Mouse (Mus musculus): ENCODE data around the gene Fut8. TPM values are rescaled to one million over a fixed set of nuclear protein-coding genes. Genes with fewer than 3 reads are reported as not detected.
"Not testable (repeated sequence)": the region's sequence is repeated elsewhere in the genome, so short reads cannot be mapped to it uniquely, and the experiment has no call there.

Gene Fut8
- total RNA-seq, 2 experiments from 2014 or later, result 75.6 to 76.8 TPM

- no peak for DNase-seq (ENCODE audit: low spot score in 2 of 2)
These were observed 21.3 kb upstream of the Fut8 start for GRCm38 (mm10) chr12:77216511-77217192.

GRCm38 (mm10) chr12:77220616-77221015 is 17.3 kb upstream of the Fut8 start:
- no peak for DNase-seq (ENCODE audit: low spot score in 2 of 2)
- intact Hi-C loops (cut with DNase I), result no loop called here

More at GRCm38 (mm10) chr12:77216511-77217192, 21.3 kb upstream of the Fut8 start:
- intact Hi-C loops (cut with DNase I), result no loop called here

- no peak for DNase-seq (ENCODE audit: low spot score in 2 of 2)
- intact Hi-C loops (cut with DNase I), result no loop called here
These were observed 15.6 kb upstream of the Fut8 start for GRCm38 (mm10) chr12:77222272-77222874.

GRCm38 (mm10) chr12:77223595-77223994 is 14.3 kb upstream of the Fut8 start:
- no peak for DNase-seq (ENCODE audit: low spot score in 2 of 2)
- intact Hi-C loops (cut with DNase I), result no loop called here

GRCm38 (mm10) chr12:77224121-77224520 is 13.8 kb upstream of the Fut8 start:
- intact Hi-C loops (cut with DNase I), result no loop called here
- DNase-seq (ENCODE audit: low spot score in 2 of 2), result peak in 1 of 2 experiments; percentile 12

GRCm38 (mm10) chr12:77224891-77225290 is 13.0 kb upstream of the Fut8 start:
- intact Hi-C loops (cut with DNase I), result no loop called here
- DNase-seq (ENCODE audit: low spot score in 2 of 2), result no peak

- DNase-seq (ENCODE audit: low spot score in 2 of 2), result no peak
- intact Hi-C loops (cut with DNase I), result no loop called here
These were observed 12.2 kb upstream of the Fut8 start for GRCm38 (mm10) chr12:77225727-77226126.

GRCm38 (mm10) chr12:77235958-77236357 is 2.0 kb upstream of the Fut8 start:
- intact Hi-C loops (cut with DNase I), result loop anchor here (5.0 kb wide), 1 partner anchor 229 kb away; no protein-coding TSS in a partner anchor
- peak in 1 of 2 experiments; percentile 34 for DNase-seq (ENCODE audit: low spot score in 2 of 2)

GRCm38 (mm10) chr12:77238531-77239389 is 835 bp downstream of the Fut8 start:
- peak; percentile 92 to 93 for DNase-seq (ENCODE audit: low spot score in 2 of 2)
- intact Hi-C loops (cut with DNase I), result loop anchor here (5.0 kb wide), 1 partner anchor 231 kb away; no protein-coding TSS in a partner anchor

GRCm38 (mm10) chr12:77239390-77240061 is 1.6 kb downstream of the Fut8 start:
- DNase-seq (ENCODE audit: low spot score in 2 of 2), result peak in 1 of 2 experiments; percentile 27
- intact Hi-C loops (cut with DNase I), result loop anchor here (1.0 to 10.0 kb wide), 4 partner anchors 232 to 545 kb away; no protein-coding TSS in a partner anchor

GRCm38 (mm10) chr12:77240372-77240771 is 2.4 kb downstream of the Fut8 start:
- DNase-seq (ENCODE audit: low spot score in 2 of 2), result no peak
- intact Hi-C loops (cut with DNase I), result loop anchor here (1.0 to 10.0 kb wide), 3 partner anchors 328 to 544 kb away; no protein-coding TSS in a partner anchor

- intact Hi-C loops (cut with DNase I), result loop anchor here (1.0 to 10.0 kb wide), 3 partner anchors 327 to 544 kb away; no protein-coding TSS in a partner anchor
- peak in 1 of 2 experiments; percentile 13 for DNase-seq (ENCODE audit: low spot score in 2 of 2)
These were observed 2.9 kb downstream of the Fut8 start for GRCm38 (mm10) chr12:77240839-77241238.

- intact Hi-C loops (cut with DNase I), result no loop called here
- no peak for DNase-seq (ENCODE audit: low spot score in 2 of 2)
These were observed 24.7 kb downstream of the Fut8 start for GRCm38 (mm10) chr12:77262650-77263049.

- no peak for DNase-seq (ENCODE audit: low spot score in 2 of 2)
- intact Hi-C loops (cut with DNase I), result no loop called here
These were observed 25.9 kb downstream of the Fut8 start for GRCm38 (mm10) chr12:77263816-77264215.

- intact Hi-C loops (cut with DNase I), result no loop called here
These were observed 32.8 kb downstream of the Fut8 start for GRCm38 (mm10) chr12:77270694-77271093.

GRCm38 (mm10) chr12:77288507-77288906 is 50.6 kb downstream of the Fut8 start:
- DNase-seq (ENCODE audit: low spot score in 2 of 2), result no peak
- intact Hi-C loops (cut with DNase I), result no loop called here

More at GRCm38 (mm10) chr12:77270694-77271093, 32.8 kb downstream of the Fut8 start:
- DNase-seq (ENCODE audit: low spot score in 2 of 2), result no peak

GRCm38 (mm10) chr12:77291017-77291416 is 53.1 kb downstream of the Fut8 start:
- intact Hi-C loops (cut with DNase I), result no loop called here
- DNase-seq (ENCODE audit: low spot score in 2 of 2), result no peak

GRCm38 (mm10) chr12:77291864-77292263 is 53.9 kb downstream of the Fut8 start:
- DNase-seq (ENCODE audit: low spot score in 2 of 2); intact Hi-C loops (cut with DNase I): not testable (repeated sequence)
